Mouse (Mus musculus): ENCODE results near the gene Cdc42se1. TPM values are rescaled to one million over a fixed set of nuclear protein-coding genes. Genes with fewer than 3 reads are reported as not detected.

Gene Cdc42se1
- polyA plus RNA-seq, 1 experiment, result 128 TPM

DNA sequence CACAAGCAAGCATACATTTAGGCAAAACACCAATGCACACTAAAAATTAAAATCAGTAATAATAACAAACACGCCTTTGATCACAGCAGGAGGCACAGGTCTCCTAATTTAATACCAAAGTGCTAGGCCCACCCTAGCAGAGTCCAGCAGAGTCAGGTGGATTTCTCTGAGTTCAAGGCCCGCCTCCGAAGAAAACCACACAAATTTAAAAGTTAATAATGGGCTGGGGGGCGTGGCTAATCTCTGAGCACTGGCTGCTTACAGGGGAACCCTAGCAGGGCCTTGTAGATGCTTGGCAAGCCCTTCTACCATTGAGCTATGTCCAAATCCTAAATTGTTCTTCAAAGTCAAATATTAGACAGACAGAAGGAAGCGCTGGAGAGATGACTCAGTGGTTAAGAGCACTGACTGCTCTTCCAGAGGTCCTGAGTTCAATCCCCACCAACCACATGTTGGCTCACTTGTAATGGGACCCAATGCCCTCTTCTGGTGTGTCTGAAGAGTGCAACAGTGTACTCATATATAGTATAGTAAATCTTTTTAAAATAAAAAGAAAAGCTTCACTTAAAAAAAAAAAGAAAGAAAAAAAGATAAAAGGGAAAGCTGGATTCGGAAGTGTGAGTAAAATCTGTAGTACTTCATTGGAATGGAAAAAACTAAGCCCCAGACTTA is 9.9 kb upstream of the Cdc42se1 start:
- TF ChIP-seq POLR2A (IDR thresholded peaks at IDR 0.05; ENCODE audit: borderline replicate concordance, low read depth, low read length) (no peak), CTCF (IDR thresholded peaks at IDR 0.05; ENCODE audit: low read depth, low read length) (no peak)
- H3K4me1 ChIP-seq (ENCODE audit: control insufficient read depth, insufficient read depth, low read length), result peaks cover 7% of the 10 kb centered on the region
- peak overlapping the region; percentile 74 for H3K4me3 ChIP-seq (ENCODE audit: insufficient read depth, low read length)
- H3K27ac ChIP-seq (ENCODE audit: insufficient read depth, low read depth, low read length), result peak overlapping the region; percentile 91

DNA sequence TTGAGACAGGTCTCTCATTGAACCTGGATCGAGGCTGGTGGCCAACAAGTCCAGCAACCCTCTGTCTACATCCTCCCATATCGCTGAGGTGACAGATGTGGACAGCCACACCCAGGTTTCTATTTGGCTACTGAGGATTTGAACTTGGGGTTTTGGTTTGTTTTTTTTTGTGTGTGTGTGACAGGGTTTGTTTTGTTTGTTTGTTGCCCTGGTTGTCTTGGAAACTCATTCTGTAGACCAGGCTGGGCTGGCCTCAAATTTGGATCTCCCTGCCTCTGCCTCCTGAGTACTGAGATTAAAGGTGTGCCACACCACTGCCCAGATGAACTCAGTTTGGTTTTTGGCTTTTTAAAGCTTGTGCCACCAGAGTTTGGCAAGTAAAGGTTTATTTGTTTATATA is 5.5 kb upstream of the Cdc42se1 start:
- H3K27ac ChIP-seq (ENCODE audit: insufficient read depth, low read depth, low read length), result no peak overlapping the region
- no peaks in the 10 kb centered on the region; the same call in 1 of the 2 replicates for H3K4me1 ChIP-seq (ENCODE audit: control insufficient read depth, insufficient read depth, low read length)
- no peak overlapping the region for H3K4me3 ChIP-seq (ENCODE audit: insufficient read depth, low read length)
- TF ChIP-seq POLR2A (IDR thresholded peaks at IDR 0.05; ENCODE audit: borderline replicate concordance, low read depth, low read length) (no peak), CTCF (IDR thresholded peaks at IDR 0.05; ENCODE audit: low read depth, low read length) (no peak)

DNA sequence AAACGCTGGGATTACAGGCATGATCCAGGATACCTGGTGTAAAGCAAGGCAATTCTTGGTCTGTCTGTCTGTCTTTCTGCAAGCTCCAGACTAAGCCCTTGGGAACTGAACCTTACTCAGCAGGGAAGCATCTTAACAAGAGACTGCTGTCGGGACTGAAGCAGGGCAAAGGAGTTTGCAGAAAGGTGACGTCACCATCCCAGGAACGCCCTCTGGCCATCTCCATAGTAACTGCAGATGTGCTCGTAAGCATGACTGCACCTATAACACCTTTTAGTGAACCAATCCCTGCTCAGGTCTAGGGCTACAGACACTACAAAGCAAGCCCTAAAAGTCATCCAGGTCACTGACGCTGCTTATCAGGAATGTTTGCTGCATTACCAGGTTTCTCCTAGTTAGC is 4.2 kb upstream of the Cdc42se1 start:
- Histone ChIP-seq H3K4me1 (ENCODE audit: control insufficient read depth, insufficient read depth, low read length) (no peaks in the 10 kb centered on the region; the same call in 1 of the 2 replicates), H3K27ac (ENCODE audit: insufficient read depth, low read depth, low read length) (no peak overlapping the region), H3K4me3 (ENCODE audit: insufficient read depth, low read length) (no peak overlapping the region)
- TF ChIP-seq CTCF (IDR thresholded peaks at IDR 0.05; ENCODE audit: low read depth, low read length) (no peak), POLR2A (IDR thresholded peaks at IDR 0.05; ENCODE audit: borderline replicate concordance, low read depth, low read length) (no peak)

DNA sequence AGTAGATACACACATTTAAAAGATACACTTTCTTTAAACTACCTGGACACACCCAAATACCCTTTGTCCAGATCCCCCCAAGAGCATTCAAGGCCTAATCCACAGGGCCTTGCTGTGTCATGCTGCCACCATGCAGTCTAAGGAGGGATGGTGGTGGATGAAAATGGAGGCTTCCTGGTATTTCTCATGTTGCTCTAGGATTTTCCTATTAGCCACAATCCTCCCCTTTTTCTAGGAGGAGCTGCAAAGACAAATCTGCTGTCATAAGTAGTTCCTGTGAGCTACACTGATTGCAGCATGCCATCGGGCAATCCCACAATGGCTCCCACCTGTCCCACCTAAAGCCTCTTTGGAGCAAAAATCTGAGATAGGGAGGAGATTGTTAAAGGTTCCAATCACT is 1.3 kb upstream of the Cdc42se1 start:
- Histone ChIP-seq H3K27ac (ENCODE audit: insufficient read depth, low read depth, low read length) (peak overlapping the region; percentile 26), H3K4me1 (ENCODE audit: control insufficient read depth, insufficient read depth, low read length) (peaks cover 11% of the 10 kb centered on the region), H3K4me3 (ENCODE audit: insufficient read depth, low read length) (peak overlapping the region; percentile 55)
- TF ChIP-seq CTCF (IDR thresholded peaks at IDR 0.05; ENCODE audit: low read depth, low read length), result no peak
- no peak for TF ChIP-seq POLR2A (IDR thresholded peaks at IDR 0.05; ENCODE audit: borderline replicate concordance, low read depth, low read length)

DNA sequence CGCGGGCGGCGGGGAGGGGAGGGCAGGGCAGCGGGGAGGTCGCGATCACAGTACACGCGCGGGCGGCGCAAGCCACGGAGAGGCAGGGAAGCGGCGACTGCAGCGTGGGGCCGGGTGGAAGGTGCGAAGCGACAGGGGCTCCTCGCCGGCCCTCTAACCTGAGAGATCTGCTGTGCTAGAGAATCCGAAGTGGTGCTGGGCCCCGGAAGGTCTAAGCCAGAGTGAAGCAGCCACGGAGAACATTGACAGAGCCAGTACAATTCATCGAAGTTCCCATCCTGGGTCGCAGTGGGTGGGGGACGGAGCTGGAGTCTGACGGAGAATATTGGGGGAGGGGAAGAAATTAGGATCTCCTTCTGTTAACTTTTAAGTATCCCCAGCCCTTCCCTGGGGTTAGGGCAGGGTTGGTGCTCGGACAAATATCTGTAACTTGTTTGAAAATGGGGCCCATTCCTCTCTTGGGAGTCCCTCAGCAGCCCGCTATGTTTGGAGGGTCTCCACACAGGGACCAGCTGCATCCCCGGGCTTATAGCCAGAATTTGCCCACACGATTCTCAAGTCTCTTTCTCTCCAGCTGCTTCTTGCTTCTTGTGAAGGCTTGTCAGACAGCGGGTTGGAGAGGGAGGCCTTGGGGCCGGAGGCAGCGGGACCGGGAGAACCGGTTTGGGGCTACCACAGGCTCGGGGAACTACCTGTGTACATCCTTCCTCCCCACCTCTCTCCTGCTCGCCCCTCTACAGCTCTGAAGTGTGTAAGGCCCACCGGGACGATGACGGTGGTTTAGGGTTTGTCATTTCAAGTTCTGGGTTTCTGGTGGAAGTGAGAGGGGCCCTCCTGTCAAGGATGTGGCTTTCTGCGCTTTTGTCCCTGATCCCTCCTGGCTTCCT is 605 bp downstream of the Cdc42se1 start:
- no peak for TF ChIP-seq POLR2A (IDR thresholded peaks at IDR 0.05; ENCODE audit: borderline replicate concordance, low read depth, low read length)
- no peak for TF ChIP-seq CTCF (IDR thresholded peaks at IDR 0.05; ENCODE audit: low read depth, low read length)
- peak overlapping the region; percentile 99 for H3K27ac ChIP-seq (ENCODE audit: insufficient read depth, low read depth, low read length)
- H3K4me3 ChIP-seq (ENCODE audit: insufficient read depth, low read length), result peak overlapping the region; percentile 88
- peaks cover 18% of the 10 kb centered on the region for H3K4me1 ChIP-seq (ENCODE audit: control insufficient read depth, insufficient read depth, low read length)

DNA sequence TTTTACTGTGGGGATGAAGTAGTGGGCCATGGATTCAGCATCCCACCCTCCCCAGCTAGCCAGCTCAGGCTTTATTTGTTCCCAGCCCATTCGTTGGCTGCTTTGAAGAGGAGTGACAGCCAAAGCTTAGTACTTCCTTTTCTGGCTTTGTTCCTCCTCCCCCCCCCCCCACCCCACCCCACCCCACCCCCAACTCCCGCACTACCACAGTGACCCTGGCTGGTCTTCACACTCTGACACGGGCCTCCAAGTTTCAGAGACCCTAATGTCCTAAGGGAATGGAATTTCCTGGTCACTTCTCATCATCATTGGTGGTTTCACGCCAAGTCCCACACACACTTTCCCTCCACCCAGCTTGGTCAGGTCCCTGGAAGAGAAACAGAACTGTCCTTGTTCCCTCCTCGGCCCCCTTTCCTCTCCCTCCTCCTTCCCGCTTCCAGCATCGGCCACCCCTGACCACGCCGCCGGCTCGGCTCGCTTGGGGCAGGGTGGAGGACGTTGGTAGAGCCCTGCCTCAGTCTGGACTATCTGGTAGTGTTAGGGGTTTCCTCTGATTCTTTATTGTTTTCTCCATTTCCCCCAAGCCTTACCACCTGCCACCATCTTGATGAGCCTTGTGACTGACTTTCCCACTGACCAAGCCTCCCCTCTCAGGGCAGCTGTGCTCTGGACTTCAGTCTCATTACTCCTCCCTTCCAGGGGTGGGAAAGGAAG is 1.4 kb downstream of the Cdc42se1 start:
- Histone ChIP-seq H3K4me3 (ENCODE audit: insufficient read depth, low read length) (peak overlapping the region; percentile 88), H3K27ac (ENCODE audit: insufficient read depth, low read depth, low read length) (peak overlapping the region; percentile 99), H3K4me1 (ENCODE audit: control insufficient read depth, insufficient read depth, low read length) (peaks cover 18% of the 10 kb centered on the region)
- TF ChIP-seq POLR2A (IDR thresholded peaks at IDR 0.05; ENCODE audit: borderline replicate concordance, low read depth, low read length) (no peak), CTCF (IDR thresholded peaks at IDR 0.05; ENCODE audit: low read depth, low read length) (no peak)

DNA sequence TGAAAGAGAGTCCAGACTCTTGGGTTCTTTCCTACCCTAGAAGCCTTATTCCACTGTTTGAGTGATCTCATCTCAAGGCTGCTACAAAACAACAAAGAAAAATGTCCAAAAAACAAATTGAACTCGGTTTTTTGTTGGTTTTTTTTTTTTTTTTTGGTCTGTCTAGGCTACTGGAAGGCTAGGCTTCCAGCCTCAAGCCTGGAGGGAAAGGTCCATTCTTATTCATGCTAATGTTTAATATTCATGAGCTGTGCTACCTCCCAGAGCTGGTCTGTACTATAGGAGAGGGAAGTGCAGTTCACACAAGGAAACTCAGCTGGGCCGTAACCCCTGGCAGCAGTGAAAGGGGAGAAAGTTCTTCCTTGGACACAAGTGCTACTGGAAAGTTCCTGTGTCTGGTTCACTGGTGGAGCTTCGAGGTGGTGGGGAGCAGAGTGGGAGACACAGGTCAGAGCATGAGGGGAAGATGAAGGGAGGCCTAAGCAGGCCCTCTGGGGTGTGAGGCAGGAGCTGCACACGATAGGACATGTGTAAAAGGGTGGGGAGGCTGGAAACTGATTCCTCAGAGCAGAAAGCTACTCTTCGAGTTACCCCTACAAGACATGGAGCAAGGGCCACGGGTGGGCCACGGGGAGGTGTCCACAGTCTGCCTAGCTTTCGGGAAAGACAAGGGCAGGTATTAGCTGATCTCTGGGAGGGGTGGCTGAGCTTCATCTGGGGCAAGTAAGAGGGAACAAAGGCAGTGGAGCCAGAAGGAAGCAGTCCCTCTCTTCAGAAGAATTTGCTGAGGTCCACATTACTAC is 2.2 kb downstream of the Cdc42se1 start:
- TF ChIP-seq POLR2A (IDR thresholded peaks at IDR 0.05; ENCODE audit: borderline replicate concordance, low read depth, low read length) (no peak), CTCF (IDR thresholded peaks at IDR 0.05; ENCODE audit: low read depth, low read length) (no peak)
- Histone ChIP-seq H3K4me3 (ENCODE audit: insufficient read depth, low read length) (peak overlapping the region; percentile 88), H3K27ac (ENCODE audit: insufficient read depth, low read depth, low read length) (peak overlapping the region; percentile 99), H3K4me1 (ENCODE audit: control insufficient read depth, insufficient read depth, low read length) (peaks cover 18% of the 10 kb centered on the region)

DNA sequence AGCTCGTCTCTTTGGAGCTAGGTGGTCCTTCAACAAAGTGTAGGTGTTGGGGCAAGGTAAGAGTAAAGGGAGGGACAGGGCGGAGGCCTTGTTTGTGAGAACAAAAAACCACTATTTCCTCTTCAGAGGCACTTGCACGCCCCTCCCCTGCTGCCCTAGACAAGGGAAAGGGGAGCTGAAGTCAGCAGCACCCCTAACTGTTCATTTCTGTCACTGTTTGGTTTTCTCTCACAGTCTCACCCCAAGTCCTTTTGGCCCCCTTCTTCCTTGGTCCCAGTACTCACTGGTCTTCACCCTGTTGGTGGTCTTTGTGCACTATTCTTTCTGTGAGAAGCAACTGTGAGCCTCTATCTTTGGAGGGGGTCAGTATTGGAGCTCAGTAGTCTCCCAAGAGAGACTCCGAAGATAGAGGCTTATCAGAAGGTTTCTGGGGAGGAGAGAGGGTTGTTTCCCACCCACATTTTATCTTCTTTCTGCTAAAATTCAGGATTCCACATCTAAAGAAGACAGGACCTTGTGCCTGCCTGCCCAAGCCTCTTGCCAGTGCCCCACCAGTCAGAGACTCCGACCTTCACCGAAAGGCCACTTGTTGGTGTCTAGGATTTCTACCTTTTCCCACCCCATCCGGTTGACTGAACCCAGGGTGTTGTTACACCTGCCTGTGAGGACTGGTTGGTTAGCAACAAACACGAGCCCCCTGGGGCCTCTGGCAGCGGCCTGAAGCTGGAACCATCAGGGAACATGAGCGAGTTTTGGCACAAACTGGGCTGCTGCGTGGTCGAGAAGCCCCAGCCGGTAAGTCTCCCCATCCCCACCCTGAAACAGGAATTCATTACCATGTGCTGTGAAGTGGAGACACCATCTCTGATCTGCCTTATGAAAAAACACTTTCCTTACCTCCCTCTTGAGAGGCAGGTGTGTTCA is 3.0 kb downstream of the Cdc42se1 start, which contains the start of gene Mllt11:
Mllt11 (minus strand) TSS at position 874 of the 924 bp plus-strand sequence.
- Histone ChIP-seq H3K27ac (ENCODE audit: insufficient read depth, low read depth, low read length) (peak within 1 kb of the TSS; percentile 99), H3K4me3 (ENCODE audit: insufficient read depth, low read length) (peak within 1 kb of the TSS; percentile 88), H3K4me1 (ENCODE audit: control insufficient read depth, insufficient read depth, low read length) (peaks cover 18% of the 10 kb centered on the region)
- TF ChIP-seq POLR2A (IDR thresholded peaks at IDR 0.05; ENCODE audit: borderline replicate concordance, low read depth, low read length), result no peak
- TF ChIP-seq CTCF (IDR thresholded peaks at IDR 0.05; ENCODE audit: low read depth, low read length), result no peak

Measured in bone marrow macrophage, adult 2 months (primary cell).